In genomic region chr6:31159240-31159639, GRCm38 (mm10) we compare ENCODE assay signal across 8 mouse cellular contexts.
DNase-seq lines count a peak whose midpoint lies in the region; ATAC-seq and TF ChIP-seq lines count a peak whose summit lies in the region.

No protein-coding gene starts in this region.

- H3K9me3 ChIP-seq in lung, embryonic 14.5 days (ENCODE audit: low read depth, low read length), result no peaks in the 10 kb centered on the region

- no peak for TF ChIP-seq POLR2A in thymus, adult 2 months (IDR thresholded peaks at IDR 0.05; ENCODE audit: control insufficient read depth, extremely low read depth, insufficient read depth, low read length, poor library complexity)

- H3K27me3 ChIP-seq in lung, embryonic 14.5 days (ENCODE audit: insufficient read depth, low read length), result no peaks in the 10 kb centered on the region
- H3K27me3 ChIP-seq in thymus, adult 2 months (ENCODE audit: control insufficient read depth, insufficient read depth, low read length), result no peaks in the 10 kb centered on the region

- no peak for TF ChIP-seq CTCF in lung, embryonic 14.5 days (IDR thresholded peaks at IDR 0.05; ENCODE audit: low read depth)
- TF ChIP-seq CTCF in thymus, adult 2 months (IDR thresholded peaks at IDR 0.05; ENCODE audit: borderline replicate concordance, control insufficient read depth, extremely low read depth, insufficient read depth, low read length, poor library complexity), result no peak

- WGBS in lung, embryonic 14.5 days, result 28% methylated on average over 8 of the region's 8 CpGs
- 8% methylated on average over 8 of the region's 8 CpGs for WGBS in thymus, adult 2 months

- H3K36me3 ChIP-seq in lung, embryonic 14.5 days (ENCODE audit: insufficient read depth), result no peaks in the 10 kb centered on the region
- H3K36me3 ChIP-seq in thymus, adult 2 months (ENCODE audit: control insufficient read depth, insufficient read depth, low read length), result no peaks in the 10 kb centered on the region

- no peak for ATAC-seq in lung, embryonic 14.5 days (ENCODE audit: insufficient read depth)

- H3K4me1 ChIP-seq in lung, embryonic 14.5 days (ENCODE audit: insufficient read depth), result peaks cover 10% of the 10 kb centered on the region; the same call in 1 of the 2 replicates
- H3K4me1 ChIP-seq in thymus, adult 2 months (replicated peaks; ENCODE audit: control insufficient read depth, insufficient read depth, low read length), result peaks cover 19% of the 10 kb centered on the region

- no peak overlapping the region; the same call in 1 of the 2 replicates for H3K27ac ChIP-seq in lung, embryonic 14.5 days (ENCODE audit: low read depth)
- H3K27ac ChIP-seq in thymus, adult 2 months (ENCODE audit: control insufficient read depth, insufficient read depth, low read length), result no peak overlapping the region

- peak; percentile 18 for DNase-seq in embryo, embryonic 11 days
- DNase-seq in embryo, embryonic 10 days (ENCODE audit: low spot score), result no peak
- DNase-seq in ovary, postnatal 36 days (ENCODE audit: low spot score), result peak; percentile 60
- DNase-seq in ovary, postnatal 14 days (ENCODE audit: low spot score), result no peak
- peak; percentile 66 for DNase-seq in lung, embryonic 14.5 days
- DNase-seq in thymus, adult 2 months, result peak; percentile 28
- no peak for DNase-seq in cerebellum, postnatal 4 days (ENCODE audit: low spot score in 2 of 2)
- DNase-seq in urinary bladder, adult 18-20 months (ENCODE audit: low spot score in 2 of 2), result no peak

- H3K9ac ChIP-seq in lung, embryonic 14.5 days, result no peak overlapping the region

- no peak overlapping the region for H3K4me3 ChIP-seq in lung, embryonic 14.5 days (ENCODE audit: low read depth, low read length)
- H3K4me3 ChIP-seq in thymus, adult 2 months (ENCODE audit: control insufficient read depth, insufficient read depth, low read length), result peak overlapping the region; percentile 16

- H3K4me2 ChIP-seq in lung, embryonic 14.5 days, result peak overlapping the region; percentile 43

Comparison
In these comparisons a context has a peak if more than half of its experiments do, and no peak if none do; other contexts are left out.
1. DNase-seq: peak in embryo, embryonic 11 days (single experiment), ovary, postnatal 36 days (single experiment), lung, embryonic 14.5 days (single experiment) and thymus, adult 2 months (single experiment); none in embryo, embryonic 10 days (single experiment), ovary, postnatal 14 days (single experiment), cerebellum, postnatal 4 days (0 of 2) and urinary bladder, adult 18-20 months (0 of 2).